Mouse (Mus musculus): ENCODE measurements at regions not wholly inside any gene's neighbourhood (a gene's known extent, or its start where the extent isn't known, plus 50 kb on each side); places are given as distances from the start of the nearest gene placed in this dataset.

DNA sequence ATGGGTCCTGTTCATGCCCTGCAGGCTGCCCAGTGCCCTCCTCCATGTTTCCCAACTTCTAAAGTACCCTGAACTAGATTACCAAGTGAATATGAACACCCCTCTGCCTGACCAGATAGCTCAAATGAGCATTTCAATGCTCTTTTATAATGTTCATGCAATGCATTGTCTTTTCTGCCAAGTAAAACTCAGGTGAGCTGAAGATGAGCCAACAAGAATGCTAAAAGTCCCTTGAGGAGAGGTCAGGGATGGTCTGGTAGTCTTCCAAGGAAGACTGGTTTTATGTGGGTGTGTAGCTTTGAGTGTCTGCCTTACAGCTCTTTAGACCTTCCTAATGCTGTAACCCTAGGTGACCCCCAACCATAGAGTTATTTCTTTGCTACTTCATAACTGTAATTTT lies 58.0 kb upstream of the Abca12 start:
- no peak for DNase-seq (ENCODE audit: low read depth)

DNA sequence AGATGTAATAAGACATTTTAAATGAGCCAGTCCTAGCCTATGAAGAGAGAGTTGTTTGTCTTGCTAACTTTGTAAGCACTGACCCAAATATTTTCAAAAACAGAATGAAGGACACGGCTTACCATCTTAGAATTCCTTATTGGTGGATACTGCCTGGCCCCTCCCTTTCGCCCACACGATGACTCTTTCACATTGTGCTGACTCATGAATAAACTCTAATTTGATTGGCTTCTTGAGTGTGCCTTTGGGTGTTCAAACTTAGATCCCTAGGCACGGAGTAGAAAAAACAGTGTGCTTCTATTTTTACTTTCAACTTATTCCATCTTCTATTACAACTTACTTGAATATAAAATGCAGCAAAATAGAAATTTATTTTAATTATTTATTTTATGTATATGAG lies 68.4 kb upstream of the Abca12 start:
- no peak for DNase-seq (ENCODE audit: low read depth)

DNA sequence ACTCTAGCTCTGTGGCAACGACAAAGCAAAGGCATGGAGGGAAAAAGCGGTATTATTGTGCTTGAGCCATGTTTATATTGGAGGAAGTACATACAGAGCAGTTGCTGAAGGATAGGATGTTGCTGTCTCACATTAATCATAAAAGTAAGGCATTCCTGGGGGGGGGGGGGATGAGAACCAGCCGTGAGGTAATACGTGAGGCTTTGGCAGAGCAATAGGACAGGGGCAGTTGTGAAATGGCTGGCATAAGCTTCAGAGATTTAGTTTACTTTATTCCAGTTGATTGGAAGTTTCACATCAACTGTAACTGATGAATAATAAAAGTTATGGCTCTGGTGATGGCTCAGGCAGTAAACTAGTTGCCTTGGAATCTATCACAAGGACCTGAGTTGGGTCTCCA lies 62.4 kb upstream of the Atic start:
- DNase-seq (ENCODE audit: low read depth), result no peak

DNA sequence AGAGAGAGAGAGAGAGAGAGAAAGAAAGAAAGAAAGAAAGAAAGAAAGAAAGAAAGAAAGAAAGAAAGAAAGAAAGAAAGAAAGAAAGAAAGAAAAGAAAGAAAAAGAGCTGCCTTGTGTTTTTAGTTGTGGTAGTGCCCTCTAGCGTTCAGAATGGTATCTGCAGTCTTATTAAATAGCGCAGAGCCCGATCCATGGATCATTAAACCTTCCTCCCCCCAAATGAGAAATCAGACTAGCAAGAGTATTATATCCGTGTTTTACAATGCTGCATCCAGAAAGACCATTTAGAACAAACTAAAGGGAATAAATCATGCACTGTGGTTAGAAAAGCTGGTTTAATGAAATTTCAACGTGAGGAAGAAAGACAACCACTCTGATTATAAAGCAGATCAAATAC lies 51.1 kb upstream of the Atic start:
- DNase-seq (ENCODE audit: low read depth), result peak; percentile 37

DNA sequence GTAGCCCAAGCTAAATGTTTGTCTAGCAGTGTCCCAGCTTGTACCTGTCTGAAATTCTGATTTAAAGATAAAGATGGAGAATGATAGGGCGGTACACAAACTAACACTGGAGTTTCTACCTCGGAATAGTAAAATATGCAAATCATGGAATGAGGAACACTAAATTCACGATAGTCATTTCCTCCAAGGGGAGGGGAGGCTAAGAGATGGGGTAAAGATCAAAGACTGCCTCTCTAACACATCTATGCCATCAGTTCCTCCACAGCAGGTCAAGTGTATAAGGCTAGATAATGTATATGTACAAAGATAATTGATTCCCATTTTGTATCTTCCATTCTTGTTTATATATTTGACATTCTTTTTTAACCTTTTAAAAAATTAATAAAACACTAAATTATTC lies 50.4 kb upstream of the Atic start:
- DNase-seq (ENCODE audit: low read depth), result no peak
